In genomic region chr1:24869772-24870171, GRCm38 (mm10) we compare ENCODE assay signal across 10 mouse cellular contexts.
A peak's percentile ranks its signal among the peaks of the same experiment; 100 is the strongest.
DNase-seq lines count a peak whose midpoint lies in the region; ATAC-seq lines count a peak whose summit lies in the region.
"Had no signal": no experiment of that assay in that cellular context is flagged by ENCODE, and none has a peak within 500 bp of the region (broad histone marks: within the 10 kb centered on the region; RNA-seq: fewer than 3 reads in every experiment).

No protein-coding gene starts in this region.

- no peak overlapping the region for H3K4me2 ChIP-seq in embryonic facial prominence, embryonic 14.5 days (ENCODE audit: low read depth, low read length)
- peak overlapping the region; percentile 16; the same call in 1 of the 2 replicates for H3K4me2 ChIP-seq in neural tube, embryonic 12.5 days (replicated peaks)
- H3K4me2 ChIP-seq: stomach, embryonic 15.5 days had no signal

- H3K36me3 ChIP-seq in embryonic facial prominence, embryonic 14.5 days (ENCODE audit: control insufficient read depth, insufficient read depth, low read length), result no peaks in the 10 kb centered on the region
- no peaks in the 10 kb centered on the region for H3K36me3 ChIP-seq in neural tube, embryonic 12.5 days
- no peaks in the 10 kb centered on the region for H3K36me3 ChIP-seq in limb, embryonic 10.5 days
- H3K36me3 ChIP-seq: heart, embryonic 10.5 days; stomach, embryonic 15.5 days had no signal

- H3K9ac ChIP-seq in embryonic facial prominence, embryonic 14.5 days (ENCODE audit: low read depth, low read length), result no peak overlapping the region
- no peak overlapping the region for H3K9ac ChIP-seq in neural tube, embryonic 12.5 days
- H3K9ac ChIP-seq: stomach, embryonic 15.5 days had no signal

- no peaks in the 10 kb centered on the region for H3K9me3 ChIP-seq in embryonic facial prominence, embryonic 14.5 days (ENCODE audit: control insufficient read depth, low read length)
- H3K9me3 ChIP-seq in neural tube, embryonic 12.5 days, result no peaks in the 10 kb centered on the region
- H3K9me3 ChIP-seq in limb, embryonic 10.5 days (replicated peaks), result no peaks in the 10 kb centered on the region
- H3K9me3 ChIP-seq: heart, embryonic 10.5 days; stomach, embryonic 15.5 days had no signal

- DNase-seq in cerebellum, adult 11-12 months, result peak; percentile 72
- peak; percentile 26 for DNase-seq in embryonic facial prominence, embryonic 14.5 days (ENCODE audit: low spot score)
- DNase-seq in layer of hippocampus, adult 9-10 months (ENCODE audit: low spot score), result peak; percentile 9
- DNase-seq in kidney, postnatal 25 days, result no peak
- DNase-seq in kidney, adult 8-10 months, result no peak
- DNase-seq in limb, embryonic 10.5 days (ENCODE audit: low spot score), result no peak
- no peak for DNase-seq in heart, postnatal 14 days

- 71% methylated on average over 12 of the region's 12 CpGs for WGBS in embryonic facial prominence, embryonic 14.5 days
- WGBS in neural tube, embryonic 12.5 days, result 62% methylated on average over 12 of the region's 12 CpGs
- WGBS in limb, embryonic 10.5 days, result 89% methylated on average over 12 of the region's 12 CpGs

- no peak overlapping the region for H3K4me3 ChIP-seq in embryonic facial prominence, embryonic 14.5 days (ENCODE audit: low read depth, low read length)
- no peak overlapping the region for H3K4me3 ChIP-seq in neural tube, embryonic 12.5 days
- no peak overlapping the region for H3K4me3 ChIP-seq in limb, embryonic 10.5 days
- H3K4me3 ChIP-seq: heart, embryonic 10.5 days; stomach, embryonic 15.5 days had no signal

- intact Hi-C loops in heart, postnatal 14 days (cut with DNase I), result no loop called here

- no peaks in the 10 kb centered on the region for H3K4me1 ChIP-seq in embryonic facial prominence, embryonic 14.5 days (ENCODE audit: control insufficient read depth, insufficient read depth, low read length)
- no peaks in the 10 kb centered on the region for H3K4me1 ChIP-seq in neural tube, embryonic 12.5 days
- no peaks in the 10 kb centered on the region for H3K4me1 ChIP-seq in limb, embryonic 10.5 days
- H3K4me1 ChIP-seq: heart, embryonic 10.5 days; stomach, embryonic 15.5 days had no signal

- H3K27ac ChIP-seq in embryonic facial prominence, embryonic 14.5 days (replicated peaks; ENCODE audit: low read depth, low read length), result no peak overlapping the region
- no peak overlapping the region for H3K27ac ChIP-seq in neural tube, embryonic 12.5 days
- H3K27ac ChIP-seq in limb, embryonic 10.5 days, result no peak overlapping the region
- H3K27ac ChIP-seq: heart, embryonic 10.5 days; stomach, embryonic 15.5 days had no signal

- no peaks in the 10 kb centered on the region for H3K27me3 ChIP-seq in embryonic facial prominence, embryonic 14.5 days (replicated peaks; ENCODE audit: control insufficient read depth, insufficient read depth, low read length)
- H3K27me3 ChIP-seq in neural tube, embryonic 12.5 days (replicated peaks), result no peaks in the 10 kb centered on the region
- no peaks in the 10 kb centered on the region for H3K27me3 ChIP-seq in limb, embryonic 10.5 days (ENCODE audit: low read depth, poor library complexity, severe bottlenecking)
- H3K27me3 ChIP-seq: stomach, embryonic 15.5 days had no signal

- ATAC-seq in embryonic facial prominence, embryonic 14.5 days (ENCODE audit: low read depth), result no peak
- ATAC-seq in neural tube, embryonic 12.5 days (ENCODE audit: low FRiP score, low read depth), result peak; percentile 61; the same call in 1 of the 2 replicates

Comparison
In these comparisons a context has a peak if more than half of its experiments do, and no peak if none do; other contexts are left out.
1. DNase-seq: peak in cerebellum, adult 11-12 months (single experiment), embryonic facial prominence, embryonic 14.5 days (single experiment) and layer of hippocampus, adult 9-10 months (single experiment); none in kidney, postnatal 25 days (0 of 2), kidney, adult 8-10 months (0 of 2), limb, embryonic 10.5 days (single experiment) and heart, postnatal 14 days (0 of 2).